Mouse (Mus musculus): Measurements from ENCODE around the gene Hk2. TPM values are rescaled to one million over a fixed set of nuclear protein-coding genes. Genes with fewer than 3 reads are reported as not detected.

The Hk2 gene
- total RNA-seq, 2 experiments from 2014 or later, result 206 to 212 TPM

GRCm38 (mm10) chr6:82748106-82748672 lies 26.1 kb downstream of the Hk2 start:
- DNase-seq, result peak; percentile 60 to 68
- intact Hi-C loops (cut with DNase I), result loop anchor here (10.0 kb wide), 1 partner anchor 327 kb away; the partner anchor contains the start of genes Pcgf1 and Tlx2

DNA sequence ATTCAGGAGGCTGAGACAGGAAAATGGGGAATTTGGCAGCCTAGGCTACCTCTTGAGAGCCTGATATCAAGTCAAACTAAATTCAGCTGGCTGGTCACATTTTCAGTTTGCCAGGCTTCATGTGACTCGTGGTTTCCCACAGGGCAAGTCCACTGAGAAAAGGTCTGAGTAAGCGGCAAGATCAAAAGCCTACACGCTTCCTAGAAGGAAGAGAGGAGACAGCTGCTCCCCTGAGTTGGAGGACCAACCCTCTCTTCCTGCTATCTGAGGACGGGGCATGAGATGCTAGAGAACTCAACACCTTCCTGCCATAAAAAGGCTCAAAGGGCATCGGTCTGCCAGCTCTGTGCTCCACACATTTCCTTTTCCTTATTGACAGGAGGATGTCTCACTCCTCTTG lies 27.2 kb downstream of the Hk2 start:
- no peak for DNase-seq
- intact Hi-C loops (cut with DNase I), result loop anchor here (10.0 kb wide), 1 partner anchor 328 kb away; the partner anchor contains the start of genes Pcgf1 and Tlx2

DNA sequence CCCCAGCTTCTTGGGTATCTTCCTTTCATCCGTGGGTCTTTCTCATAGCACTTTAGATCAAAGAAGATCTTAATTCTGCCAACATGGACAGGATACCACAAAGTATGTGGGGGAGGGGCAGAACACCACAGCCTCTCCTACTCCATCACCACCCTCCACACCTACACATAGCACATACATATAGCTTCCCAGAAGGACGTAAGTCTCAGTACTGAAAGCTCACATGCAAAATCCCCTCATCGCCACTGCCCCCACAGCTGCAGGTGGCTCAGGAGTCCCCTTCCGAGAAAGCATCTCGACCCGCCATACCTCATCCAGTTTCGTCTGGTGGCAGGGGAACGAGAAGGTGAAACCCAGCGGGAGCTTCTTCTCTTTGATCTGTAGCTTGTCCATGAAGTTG lies 29.7 kb downstream of the Hk2 start:
- DNase-seq, result no peak
- intact Hi-C loops (cut with DNase I), result loop anchor here (10.0 kb wide), 1 partner anchor 330 kb away; the partner anchor contains the start of genes Pcgf1 and Tlx2

DNA sequence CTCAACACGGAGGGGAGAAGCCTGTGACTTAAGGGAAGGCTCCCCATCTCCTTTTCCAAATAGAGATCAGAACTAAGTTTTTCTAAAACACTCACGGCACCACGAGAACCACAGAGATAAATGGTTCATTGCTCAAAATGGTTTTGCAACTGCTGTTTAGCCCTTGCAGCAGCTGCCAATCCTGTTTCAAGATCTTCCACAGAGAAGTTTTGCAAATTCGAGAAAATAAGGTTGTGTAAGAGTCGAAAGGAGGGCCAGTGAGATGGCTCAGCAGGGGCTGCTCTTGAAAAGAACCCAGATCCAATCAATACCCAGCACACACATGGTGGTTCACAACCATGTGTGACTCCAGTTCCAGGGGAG lies 32.8 kb downstream of the Hk2 start:
- intact Hi-C loops (cut with DNase I), result loop anchor here (2.0 to 10.0 kb wide), 2 partner anchors 229 to 333 kb away; partner anchors contain the start of genes Pcgf1 and Tlx2
- DNase-seq, result no peak

DNA sequence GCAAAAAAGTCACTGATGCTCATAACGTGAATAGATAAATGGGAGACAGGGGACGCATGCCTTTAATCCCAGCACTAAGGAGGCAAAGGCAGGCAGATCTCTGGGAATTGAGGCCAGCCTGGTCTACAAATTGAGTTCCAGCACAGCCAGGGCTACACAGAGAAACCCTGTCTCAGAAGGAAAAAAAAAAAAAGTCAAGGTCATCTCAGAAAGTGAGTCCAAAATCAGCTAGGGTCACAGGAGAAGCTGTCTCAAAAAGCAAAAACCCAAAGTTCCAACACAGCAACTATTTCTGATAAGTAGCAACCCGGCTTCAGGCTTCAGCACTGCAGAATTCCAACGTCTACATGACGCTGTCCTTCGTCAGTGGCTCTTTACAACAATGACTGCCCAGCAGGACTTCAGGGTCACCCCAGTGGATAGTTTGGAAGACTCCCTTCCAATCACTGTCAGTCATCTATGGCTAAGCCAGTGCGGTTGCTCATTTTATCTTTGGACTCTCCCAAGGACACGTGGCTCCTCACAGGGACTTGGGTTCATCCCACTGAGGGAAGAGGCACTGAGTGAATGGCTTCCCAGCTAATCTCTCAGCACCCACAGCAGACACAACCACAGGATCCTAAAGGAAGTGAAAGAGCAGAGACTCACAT lies 33.3 kb downstream of the Hk2 start:
- intact Hi-C loops (cut with DNase I), result loop anchor here (2.0 to 10.0 kb wide), 2 partner anchors 230 to 334 kb away; partner anchors contain the start of genes Pcgf1 and Tlx2
- DNase-seq, result no peak

GRCm38 (mm10) chr6:82740269-82740668 lies 34.0 kb downstream of the Hk2 start:
- intact Hi-C loops (cut with DNase I), result loop anchor here (2.0 to 10.0 kb wide), 2 partner anchors 231 to 335 kb away; partner anchors contain the start of genes Pcgf1 and Tlx2
- peak; percentile 38 to 80 for DNase-seq

DNA sequence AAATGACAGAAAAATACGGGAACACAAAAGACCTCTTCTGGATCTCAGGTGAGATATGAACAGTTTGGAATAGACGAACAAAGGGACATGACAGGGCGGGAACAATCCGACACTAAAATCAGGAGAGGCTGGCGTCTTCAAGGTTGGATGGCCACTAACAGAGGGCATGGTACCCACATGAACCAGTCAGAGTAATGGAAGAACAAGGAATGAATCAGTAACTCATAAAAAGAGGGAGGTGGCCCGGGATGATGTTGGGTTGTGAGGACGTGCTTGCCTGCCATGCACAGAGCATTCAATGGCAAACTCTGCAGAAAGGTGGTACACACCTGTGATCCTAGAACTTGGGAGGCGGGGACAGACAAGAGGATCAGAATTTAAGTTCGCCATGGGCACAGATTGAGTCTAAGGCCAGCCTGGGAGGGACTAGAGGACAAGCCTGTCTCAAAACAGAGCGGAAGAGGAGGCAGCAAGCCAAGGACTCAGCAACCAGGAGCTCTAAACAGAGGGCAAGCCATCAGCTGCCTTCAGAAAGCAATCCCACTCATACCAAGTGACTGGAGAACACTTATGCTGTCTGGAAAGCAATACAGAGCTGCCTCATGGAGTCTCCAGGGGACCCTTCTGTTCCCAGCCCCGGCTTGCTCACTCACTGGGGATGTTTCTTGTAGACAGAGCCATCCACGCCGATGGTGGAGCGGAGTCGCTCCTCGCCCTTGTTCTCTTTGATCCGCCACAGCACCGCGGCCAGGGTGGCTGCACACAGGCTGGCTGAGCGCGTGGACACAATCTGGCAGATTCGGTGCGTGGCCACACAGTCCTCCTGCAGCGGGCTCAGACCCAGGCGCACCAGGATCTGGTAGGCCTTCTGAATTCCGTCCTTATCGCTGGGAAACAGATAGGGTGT lies 36.4 kb downstream of the Hk2 start:
- intact Hi-C loops (cut with DNase I), result loop anchor here (2.0 kb wide), 1 partner anchor 141 kb away; no protein-coding TSS in a partner anchor
- no peak for DNase-seq

DNA sequence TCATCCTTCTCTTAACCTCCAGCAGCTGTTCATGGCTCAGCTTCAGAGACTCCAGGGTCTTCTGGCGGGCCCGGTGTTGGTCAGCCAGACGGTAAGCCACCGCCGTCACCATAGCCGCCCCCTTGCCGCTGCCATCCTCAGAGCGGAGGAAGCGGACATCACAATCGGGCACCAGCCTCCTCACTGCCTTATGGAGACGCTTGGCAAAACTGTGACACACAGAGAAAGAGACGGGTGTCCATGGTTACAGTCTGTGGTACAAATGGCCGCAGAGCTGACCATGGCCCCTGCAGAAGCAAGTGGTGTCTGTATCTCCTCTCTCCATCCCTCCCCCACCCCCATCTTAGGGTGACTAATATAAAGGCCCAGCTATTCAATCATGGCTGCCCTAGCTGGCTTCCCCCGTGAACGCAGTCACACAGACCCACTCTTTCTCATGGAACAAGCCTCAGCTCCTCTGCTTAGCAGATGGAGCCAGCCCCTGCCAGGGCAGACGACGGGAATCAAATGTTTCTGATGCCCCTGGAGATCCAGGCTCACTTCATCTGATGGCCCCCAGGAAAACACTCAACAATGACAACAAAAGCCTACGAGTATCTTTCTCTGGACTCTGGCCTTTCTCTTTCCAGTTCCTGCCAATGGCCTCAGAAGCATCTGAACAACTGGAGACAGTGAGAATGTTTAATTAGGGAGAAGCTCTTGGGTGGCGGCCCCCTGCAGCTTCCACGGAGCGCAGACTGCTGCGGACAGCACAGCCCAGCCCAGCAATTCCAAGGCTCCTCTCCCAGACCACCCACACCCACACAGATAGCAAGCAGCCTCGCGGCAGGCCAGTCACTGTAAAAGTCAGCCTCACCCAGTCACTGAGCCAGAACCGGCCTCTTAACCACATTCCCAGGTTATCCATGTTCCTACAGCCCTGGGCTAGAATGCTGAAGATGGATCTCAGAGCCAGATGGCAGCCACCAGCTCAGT lies 37.3 kb downstream of the Hk2 start:
- intact Hi-C loops (cut with DNase I), result no loop called here
- no peak for DNase-seq

GRCm38 (mm10) chr6:82735347-82735746 lies 38.9 kb downstream of the Hk2 start:
- DNase-seq, result no peak
- intact Hi-C loops (cut with DNase I), result no loop called here

GRCm38 (mm10) chr6:82728635-82729034 lies 45.6 kb downstream of the Hk2 start:
- intact Hi-C loops (cut with DNase I), result no loop called here
- DNase-seq, result no peak

DNA sequence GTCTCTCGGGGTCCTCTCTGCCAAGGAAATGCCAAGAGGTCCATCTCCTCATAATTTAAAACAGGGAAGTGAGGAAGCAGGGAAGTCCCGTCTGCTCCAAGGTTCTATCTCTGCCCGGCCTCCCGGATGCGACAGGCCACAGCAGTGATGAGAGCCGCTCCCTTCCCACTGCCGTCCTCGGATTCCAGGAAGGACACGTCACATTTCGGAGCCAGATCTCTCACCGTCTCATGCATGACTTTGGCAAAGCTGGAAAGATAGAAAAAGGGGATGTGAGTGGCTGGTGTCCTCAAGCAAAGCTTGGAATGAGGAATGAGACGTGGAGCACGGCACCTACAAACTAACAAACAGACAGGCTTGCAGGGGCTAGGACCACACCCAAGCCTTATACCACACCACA lies 47.0 kb downstream of the Hk2 start:
- intact Hi-C loops (cut with DNase I), result no loop called here
- DNase-seq, result no peak

- DNase-seq, result no peak
- intact Hi-C loops (cut with DNase I), result no loop called here
These were observed 50.9 kb downstream of the Hk2 start for GRCm38 (mm10) chr6:82723321-82723720.

GRCm38 (mm10) chr6:82716126-82716525 lies 58.1 kb downstream of the Hk2 start:
- intact Hi-C loops (cut with DNase I), result no loop called here
- no peak for DNase-seq

GRCm38 (mm10) chr6:82715653-82716052 lies 58.6 kb downstream of the Hk2 start:
- intact Hi-C loops (cut with DNase I), result no loop called here
- DNase-seq, result no peak

GRCm38 (mm10) chr6:82715253-82715652 lies 59.0 kb downstream of the Hk2 start:
- intact Hi-C loops (cut with DNase I), result no loop called here

DNA sequence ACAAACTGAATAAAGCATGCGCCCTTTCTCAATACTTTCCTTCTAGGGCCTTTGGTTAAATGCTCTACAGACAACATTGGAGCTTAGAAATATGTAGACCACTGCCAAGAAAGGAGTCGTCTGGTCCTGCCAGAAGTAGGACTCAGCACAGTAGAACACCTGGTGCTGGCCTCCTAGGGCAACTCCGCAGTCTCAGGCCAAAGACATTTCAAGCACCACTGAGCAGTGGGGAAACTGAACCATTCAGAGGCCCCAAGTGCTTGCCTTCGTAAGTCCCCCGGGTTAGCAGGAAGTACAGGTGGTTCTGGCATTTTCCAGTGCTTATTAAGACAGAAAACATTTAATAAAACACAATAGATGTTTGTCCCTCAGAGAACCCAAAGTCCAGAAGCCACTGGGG lies 59.4 kb downstream of the Hk2 start:
- no peak for DNase-seq
- intact Hi-C loops (cut with DNase I), result no loop called here

More at GRCm38 (mm10) chr6:82715253-82715652, 59.0 kb downstream of the Hk2 start:
- DNase-seq, result no peak

GRCm38 (mm10) chr6:82714243-82714642 lies 60.0 kb downstream of the Hk2 start:
- DNase-seq, result peak; percentile 66 to 84
- intact Hi-C loops (cut with DNase I), result no loop called here

GRCm38 (mm10) chr6:82707742-82708141 lies 66.5 kb downstream of the Hk2 start:
- DNase-seq, result no peak
- intact Hi-C loops (cut with DNase I), result loop anchor here (10.0 kb wide), 1 partner anchor 593 kb away; no protein-coding TSS in a partner anchor

DNA sequence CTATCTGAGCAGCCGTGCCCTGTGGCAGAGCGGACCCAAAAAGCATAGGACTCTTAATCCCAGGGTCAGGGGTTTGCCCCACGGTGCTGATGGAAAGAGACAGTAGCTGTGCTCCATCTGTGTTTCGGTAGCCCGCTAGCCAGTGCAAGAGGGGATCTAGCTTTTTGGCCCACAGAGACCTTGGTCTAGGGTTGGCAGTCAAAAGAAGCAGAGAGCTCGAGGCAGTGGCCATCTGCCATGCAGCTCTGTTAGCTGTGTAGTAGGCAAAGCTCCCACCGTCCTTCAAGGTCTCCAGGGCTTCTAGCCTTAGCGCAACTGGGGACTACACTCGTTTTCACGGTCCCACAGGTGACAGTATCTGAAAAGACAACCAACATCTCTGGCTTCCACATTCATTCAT lies 67.0 kb downstream of the Hk2 start:
- DNase-seq, result no peak
- intact Hi-C loops (cut with DNase I), result loop anchor here (10.0 kb wide), 1 partner anchor 592 kb away; no protein-coding TSS in a partner anchor
